Mouse (Mus musculus) macrophage (primary cell): ENCODE data around the gene Fblim1. TPM values are rescaled to one million over a fixed set of nuclear protein-coding genes. Genes with fewer than 3 reads are reported as not detected.
A peak's percentile ranks its signal among the peaks of the same experiment; 100 is the strongest.

ENCODE experiments used
- H3K27ac ChIP-seq: fragments of 350-480 bp; formaldehyde crosslinking; 2 replicates; pipeline ENCODE4 v1.9.0; 2021
- H3K36me3 ChIP-seq: fragments of 350-480 bp; formaldehyde crosslinking; 2 replicates; pipeline ENCODE4 v1.9.0; 2021; ENCODE audit errors: inconsistent target
- H3K4me3 ChIP-seq: fragments of 350-480 bp; formaldehyde crosslinking; 2 replicates; pipeline ENCODE4 v1.9.0; 2021; ENCODE audit errors: inconsistent target
- H3K79me2 ChIP-seq: fragments of 350-480 bp; formaldehyde crosslinking; 2 replicates; pipeline ENCODE4 v1.9.0; 2021; ENCODE audit errors: inconsistent target
- WGBS: methylation state at CpG from one replicate; pipeline ENCODE4 v1.1.7; 2026; ENCODE audit warnings: inconsistent platforms; ENCODE audit not compliant: missing documents; 5-methylcytosine and 5-hydroxymethylcytosine counted together
- polyA plus RNA-seq: library from polyadenylated mRNA; stranded (reverse); fragments of 250-400 nt; gene quantifications from 3 replicates; pipeline ENCODE4 v1.2.4, GENCODE M21; 2018; ENCODE audit warnings: inconsistent platforms
- total RNA-seq, 78 experiments: library from RNA; depleted of rRNA; stranded (reverse); fragments of 250-400 nt; gene quantifications; 1 replicate in 9 of 78; 2 replicates in 24 of 78; 3 replicates in 43 of 78; 4 replicates in 2 of 78; pipeline ENCODE4 v1.2.4; 2018; ENCODE audit warnings: inconsistent platforms in 56 of 78

The Fblim1 gene
- total RNA-seq (2018; cell fraction: chromatin; rRNA removed): 100 to 1,000 TPM in 9 of 26 experiments, 10 to 100 TPM in 16, 1 to 10 TPM in 1; 9.8 to 227 (median 60.4) TPM
- 100 to 1,000 TPM in 25 of 26 experiments, 10 to 100 TPM in 1; 90.3 to 218 (median 142) TPM for total RNA-seq (2018; cell fraction: cytosol; rRNA removed)
- total RNA-seq (2018; cell fraction: nucleus; rRNA removed): 100 to 1,000 TPM in 10 of 26 experiments, 10 to 100 TPM in 16; 20.4 to 193 (median 83.3) TPM
- 107 to 177 TPM (median 134 TPM) in 3 replicates for polyA plus RNA-seq

DNA sequence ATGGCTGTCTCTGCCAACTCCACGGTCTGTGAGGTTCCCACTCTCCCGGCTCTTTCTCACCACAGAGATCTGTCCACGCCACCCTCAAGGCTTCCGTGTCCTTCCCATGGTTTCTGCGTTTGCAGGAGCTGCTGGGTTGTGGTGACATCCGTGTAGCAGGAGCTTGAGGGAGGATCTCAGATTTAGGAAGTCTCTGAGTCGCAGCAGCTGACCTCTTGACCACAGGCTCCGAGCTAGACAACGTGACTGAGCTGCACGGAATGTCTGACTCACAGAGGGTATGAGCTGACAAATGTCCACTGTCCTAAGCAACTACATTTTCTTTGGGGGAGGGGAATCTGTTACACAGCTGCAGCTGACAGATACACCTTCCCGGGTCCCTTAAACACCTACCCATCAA, at the start of gene Fblim1:
Gene Fblim1, minus strand, starts transcription at position 236 of the 400 bp plus-strand sequence.
- Histone ChIP-seq H3K27ac (peak within 1 kb of the TSS; percentile 99), H3K79me2 (peaks cover 50% of the 10 kb centered on the region), H3K36me3 (peaks cover 18% of the 10 kb centered on the region; the same call in 1 of the 2 replicates), H3K4me3 (peak within 1 kb of the TSS; percentile 83)
- 20% methylated on average over 10 of the region's 11 CpGs for WGBS

DNA sequence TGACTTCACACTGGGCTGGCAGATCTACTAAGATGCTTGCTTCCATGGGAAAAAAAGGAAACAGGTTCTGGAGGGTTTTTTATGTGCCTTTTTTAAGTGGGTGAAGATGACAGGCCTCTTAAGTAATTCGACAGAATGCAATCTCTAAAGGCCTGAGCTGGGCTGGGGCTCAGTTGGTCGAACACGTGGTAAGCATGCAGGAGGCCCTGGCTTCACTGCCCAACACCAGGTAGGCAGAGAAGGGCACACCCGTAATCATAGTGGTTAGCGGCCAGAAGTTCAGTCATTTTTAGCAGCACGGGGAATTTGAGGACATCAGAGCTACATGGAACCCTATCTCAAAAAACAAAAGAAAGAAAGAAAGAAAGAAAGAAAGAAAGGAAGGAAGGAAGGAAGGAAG, 48.6 kb upstream of the Fblim1 start:
- WGBS: 96% methylated on average over 6 of the region's 6 CpGs
- H3K79me2 ChIP-seq: peaks cover 97% of the 10 kb centered on the region
- H3K36me3 ChIP-seq: peaks cover 49% of the 10 kb centered on the region
- no peak overlapping the region for H3K27ac ChIP-seq
- no peak overlapping the region for H3K4me3 ChIP-seq

DNA sequence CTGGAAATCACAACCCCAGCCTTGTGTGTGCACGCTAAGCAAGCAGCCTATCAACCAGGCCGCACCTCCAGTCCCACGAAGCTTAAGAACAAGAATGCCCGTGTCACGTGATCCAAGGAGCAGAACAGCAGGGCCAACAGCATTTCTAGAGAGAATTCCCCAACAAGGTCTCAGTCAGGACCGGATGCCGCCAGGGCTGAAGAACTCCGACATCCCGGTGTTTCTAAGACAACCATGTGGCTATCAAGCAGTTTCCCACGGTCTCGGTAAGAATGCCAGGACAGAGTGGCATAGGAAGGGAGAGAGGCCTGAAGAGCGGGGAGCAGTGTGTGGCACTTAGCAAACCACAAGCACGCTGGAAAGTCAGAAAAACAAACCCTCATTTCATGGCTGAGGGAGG, 47.9 kb upstream of the Fblim1 start:
- Histone ChIP-seq H3K79me2 (peaks cover 97% of the 10 kb centered on the region), H3K27ac (no peak overlapping the region), H3K4me3 (no peak overlapping the region), H3K36me3 (peaks cover 56% of the 10 kb centered on the region)
- 89% methylated on average over 8 of the region's 13 CpGs for WGBS

DNA sequence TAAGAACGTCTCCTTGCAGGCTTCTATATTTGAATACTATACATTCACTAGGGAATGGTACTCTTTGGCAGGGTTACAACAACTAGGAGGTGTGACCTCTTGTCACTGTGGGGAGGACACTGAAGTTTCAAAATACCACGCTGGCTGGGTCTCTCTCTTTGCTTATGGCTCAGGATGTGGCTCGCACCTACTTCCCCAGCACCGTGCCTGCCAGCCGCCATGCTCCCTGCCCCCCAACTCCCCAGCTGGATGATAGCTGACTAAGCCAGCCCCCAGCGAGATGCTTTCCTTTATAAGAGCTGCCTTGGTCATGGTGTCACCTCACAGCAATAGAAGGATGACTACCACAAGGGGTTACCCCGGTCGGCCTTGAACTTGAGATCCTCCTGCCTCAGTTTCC, 47.1 kb upstream of the Fblim1 start:
- Histone ChIP-seq H3K4me3 (no peak overlapping the region), H3K36me3 (peaks cover 63% of the 10 kb centered on the region), H3K79me2 (peaks cover 97% of the 10 kb centered on the region), H3K27ac (no peak overlapping the region)
- 39% methylated on average over 8 of the region's 8 CpGs for WGBS

DNA sequence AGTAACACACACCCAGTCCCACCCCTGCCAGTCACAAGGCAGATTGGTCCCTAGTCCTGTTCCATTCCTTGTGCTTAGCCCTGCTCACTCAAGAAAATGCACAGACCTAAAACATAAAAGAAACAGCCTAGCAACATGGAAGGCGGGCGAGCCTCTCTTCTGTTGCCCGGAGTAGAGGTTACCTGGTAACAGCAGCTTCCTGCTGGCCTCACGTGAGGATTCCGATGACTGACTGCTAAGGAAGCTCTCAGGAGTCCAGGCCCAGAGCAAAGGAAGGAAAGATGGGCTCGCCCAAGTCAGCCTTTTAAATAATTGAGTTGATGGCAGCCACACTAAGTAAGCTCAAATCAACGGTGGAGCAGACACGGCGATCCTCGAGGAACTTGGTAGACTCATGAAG, 46.0 kb upstream of the Fblim1 start:
- H3K27ac ChIP-seq: no peak overlapping the region
- H3K36me3 ChIP-seq: peaks cover 55% of the 10 kb centered on the region
- H3K79me2 ChIP-seq: peaks cover 97% of the 10 kb centered on the region
- no peak overlapping the region for H3K4me3 ChIP-seq
- WGBS: 92% methylated on average over 8 of the region's 10 CpGs

DNA sequence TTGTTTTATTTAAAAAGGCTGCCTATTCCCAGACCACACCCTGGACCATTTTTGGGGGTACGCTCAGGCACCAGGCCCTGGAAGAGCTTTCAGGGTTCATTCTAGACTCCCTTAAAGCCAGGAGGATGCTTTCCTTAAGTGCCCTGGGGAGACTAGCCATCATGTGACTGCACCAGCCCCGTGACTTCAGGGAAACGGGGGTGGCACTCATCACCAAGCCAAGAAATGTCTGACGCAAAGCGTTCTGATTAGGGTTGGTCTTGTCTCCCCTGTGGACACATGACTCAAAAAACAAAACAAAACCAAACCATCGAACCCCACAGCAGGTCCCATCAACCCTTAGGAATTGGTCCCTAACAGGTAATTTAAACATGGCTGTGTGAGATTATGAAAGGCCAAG, 45.4 kb upstream of the Fblim1 start:
- Histone ChIP-seq H3K79me2 (peaks cover 97% of the 10 kb centered on the region), H3K36me3 (peaks cover 54% of the 10 kb centered on the region), H3K27ac (no peak overlapping the region), H3K4me3 (no peak overlapping the region)
- 96% methylated on average over 6 of the region's 6 CpGs for WGBS

DNA sequence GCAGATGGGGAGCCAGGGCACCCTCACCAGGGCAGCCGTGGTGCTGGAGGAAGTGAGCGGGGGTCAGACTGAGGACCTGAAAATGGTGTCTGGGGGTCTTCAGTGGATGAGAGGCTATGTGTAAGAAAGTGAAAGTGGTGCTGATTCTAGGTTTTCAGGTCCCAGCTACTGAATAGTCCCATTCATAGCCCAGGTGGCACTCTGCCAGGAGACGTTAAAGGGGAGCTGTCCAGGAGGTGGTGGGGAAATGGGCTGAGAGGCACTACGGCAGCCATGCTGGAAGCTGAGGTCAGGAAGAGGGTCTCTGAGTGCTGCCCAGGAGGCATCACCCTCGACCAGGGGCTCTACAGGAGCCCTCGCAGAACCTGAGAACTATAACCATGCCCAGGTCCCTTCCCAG, 43.3 kb upstream of the Fblim1 start:
- 83% methylated on average over 6 of the region's 6 CpGs for WGBS
- peaks cover 56% of the 10 kb centered on the region for H3K36me3 ChIP-seq
- H3K79me2 ChIP-seq: peaks cover 100% of the 10 kb centered on the region
- H3K27ac ChIP-seq: no peak overlapping the region
- no peak overlapping the region for H3K4me3 ChIP-seq

DNA sequence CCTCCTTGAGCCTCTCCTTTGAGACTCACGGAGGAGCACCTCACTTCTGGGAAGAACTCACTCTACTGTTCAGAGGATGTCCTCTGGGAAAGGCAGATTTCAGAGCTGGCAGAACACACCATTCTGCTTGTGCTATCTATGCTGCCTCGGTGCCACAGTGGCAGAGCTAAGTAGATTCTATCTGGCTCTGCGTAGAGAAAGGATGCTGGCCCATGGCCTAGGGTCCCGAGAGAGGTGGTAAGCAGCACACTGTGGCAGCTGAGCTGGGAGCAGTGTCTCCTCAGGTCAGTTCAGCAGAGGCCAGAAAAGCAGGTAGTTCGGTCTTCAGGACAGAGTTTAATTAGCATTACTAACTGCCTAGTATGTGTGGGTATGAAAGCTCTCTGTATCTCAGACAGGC, 42.4 kb upstream of the Fblim1 start:
- WGBS: 98% methylated on average over 5 of the region's 5 CpGs
- Histone ChIP-seq H3K79me2 (peaks cover 100% of the 10 kb centered on the region), H3K36me3 (peaks cover 47% of the 10 kb centered on the region), H3K4me3 (no peak overlapping the region), H3K27ac (no peak overlapping the region)

DNA sequence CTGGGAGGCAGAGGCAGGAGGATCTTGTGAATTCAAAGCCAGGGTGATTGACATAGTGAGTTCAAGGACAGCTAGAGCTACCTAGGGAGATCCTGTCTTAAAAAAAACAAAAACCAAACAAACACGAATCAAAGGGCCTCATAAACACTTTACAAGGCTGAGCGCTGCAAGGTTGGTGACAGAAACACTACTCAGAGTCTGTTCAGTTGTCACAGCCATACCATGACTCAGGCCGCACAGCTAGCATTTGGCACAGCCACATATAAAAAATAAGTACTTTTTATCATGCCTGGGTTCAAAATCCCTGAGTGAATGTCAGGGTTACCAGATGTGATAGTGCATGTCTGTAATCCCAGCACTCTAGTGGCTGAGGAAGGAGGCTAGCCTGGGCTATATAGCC, 41.3 kb upstream of the Fblim1 start:
- peak overlapping the region; percentile 52; the same call in 1 of the 2 replicates for H3K27ac ChIP-seq
- WGBS: 100% methylated on average over 3 of the region's 3 CpGs

DNA sequence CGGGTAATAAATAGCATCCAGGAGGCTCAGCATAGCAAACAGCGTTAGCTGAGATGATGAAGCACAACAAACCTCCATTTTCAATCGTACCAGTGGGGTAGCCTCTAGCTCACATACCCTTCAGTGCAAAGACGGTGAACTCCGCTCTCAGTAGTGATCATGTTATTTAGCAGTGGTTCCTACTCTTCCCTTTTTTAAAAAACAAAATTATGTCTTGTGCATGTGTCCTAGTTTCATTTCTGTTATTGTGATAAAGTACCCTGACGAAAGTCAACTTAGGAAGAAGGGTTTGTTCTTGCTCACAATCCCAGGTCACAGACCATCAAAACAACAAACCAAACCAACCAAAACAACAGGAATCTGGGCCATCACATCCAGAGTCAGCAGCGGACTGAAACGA, 40.1 kb upstream of the Fblim1 start:
- H3K4me3 ChIP-seq: no peak overlapping the region
- peak overlapping the region; percentile 52 for H3K27ac ChIP-seq
- peaks cover 48% of the 10 kb centered on the region for H3K36me3 ChIP-seq
- H3K79me2 ChIP-seq: peaks cover 100% of the 10 kb centered on the region
- 62% methylated on average over 8 of the region's 8 CpGs for WGBS

More for the DNA sequence above, 41.3 kb upstream of the Fblim1 start:
- Histone ChIP-seq H3K36me3 (peaks cover 47% of the 10 kb centered on the region), H3K79me2 (peaks cover 100% of the 10 kb centered on the region), H3K4me3 (no peak overlapping the region)

DNA sequence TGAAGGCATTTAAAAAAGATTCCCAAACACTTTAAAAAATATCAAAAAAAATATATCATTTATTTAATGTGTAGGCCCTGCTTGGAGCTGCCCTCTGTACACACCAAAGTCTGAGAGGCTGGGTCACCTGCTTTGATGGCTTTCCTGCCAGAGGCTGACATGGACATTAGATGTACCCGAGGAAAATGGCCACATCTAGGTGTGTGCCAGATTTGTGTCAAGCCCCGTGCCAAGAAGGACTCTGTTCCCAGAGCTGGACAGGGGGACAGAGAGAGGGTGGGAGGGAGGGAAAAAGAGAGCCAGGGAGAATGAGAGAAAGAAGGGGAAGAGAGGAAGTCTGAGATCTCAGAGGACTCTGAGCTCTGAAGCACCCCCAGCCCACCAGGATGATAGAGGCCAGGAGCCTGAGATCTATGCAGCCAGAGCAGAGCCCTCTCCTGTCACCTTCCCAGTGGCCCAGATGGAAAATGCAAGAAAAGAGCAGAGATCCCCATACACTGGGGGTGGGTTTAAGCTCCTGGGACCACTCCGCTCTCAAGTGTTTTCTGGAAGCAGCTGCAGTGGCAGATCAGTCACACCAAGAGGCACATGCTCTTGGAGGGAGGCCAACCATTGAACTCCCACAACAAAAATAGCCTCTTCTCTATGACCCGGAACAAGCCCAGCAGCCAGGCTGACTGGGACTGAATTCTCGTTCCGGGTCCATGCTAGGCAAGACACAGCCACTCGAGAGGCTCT, 37.4 kb upstream of the Fblim1 start:
- 61% methylated on average over 7 of the region's 7 CpGs for WGBS

DNA sequence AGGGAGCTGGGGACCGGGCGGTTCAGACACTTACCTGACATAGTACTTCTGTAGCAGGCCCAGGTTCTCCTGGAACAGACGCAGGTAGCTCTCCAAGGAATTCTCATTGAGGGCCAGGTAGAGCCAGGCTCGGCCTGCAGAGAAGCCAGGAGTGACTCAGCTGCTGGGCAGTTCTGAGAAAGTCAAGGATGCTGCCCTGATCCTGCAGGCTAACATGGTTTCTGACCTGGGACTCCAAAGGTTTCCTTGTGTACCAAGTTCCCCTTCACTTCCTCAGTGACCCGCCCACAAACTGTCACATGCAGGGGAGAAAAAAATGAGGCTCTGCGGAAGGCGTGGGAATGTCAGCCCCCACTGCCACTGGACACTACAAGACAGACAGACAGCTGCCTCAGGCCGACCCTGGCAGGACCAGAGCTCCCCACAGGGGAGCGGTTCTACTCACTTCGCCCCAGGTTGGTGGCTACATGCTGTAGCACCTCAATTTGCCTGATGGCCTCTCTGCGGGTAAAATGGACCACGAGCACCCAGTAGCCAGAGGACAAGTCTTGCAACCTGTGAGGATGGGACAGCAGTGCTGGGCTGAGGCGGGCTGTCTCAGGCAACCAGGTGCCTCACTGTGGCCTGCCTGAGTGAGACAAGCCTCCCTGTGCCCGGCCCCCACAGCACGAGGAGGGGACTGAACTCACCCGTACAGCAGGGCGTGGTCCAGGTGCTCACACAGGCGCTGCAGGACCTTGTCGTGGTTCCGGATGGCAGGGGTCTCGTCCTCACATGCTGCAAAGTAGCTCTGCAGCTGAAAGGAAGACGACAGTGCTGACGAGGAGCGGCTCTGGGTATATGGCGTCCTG, 36.3 kb upstream of the Fblim1 start:
- peaks cover 54% of the 10 kb centered on the region for H3K36me3 ChIP-seq
- H3K27ac ChIP-seq: no peak overlapping the region
- peaks cover 84% of the 10 kb centered on the region for H3K79me2 ChIP-seq
- no peak overlapping the region for H3K4me3 ChIP-seq
- WGBS: 93% methylated on average over 25 of the region's 25 CpGs

More for the DNA sequence above, 37.4 kb upstream of the Fblim1 start:
- peaks cover 45% of the 10 kb centered on the region for H3K36me3 ChIP-seq
- H3K79me2 ChIP-seq: peaks cover 95% of the 10 kb centered on the region
- H3K27ac ChIP-seq: peak overlapping the region; percentile 57
- no peak overlapping the region for H3K4me3 ChIP-seq

DNA sequence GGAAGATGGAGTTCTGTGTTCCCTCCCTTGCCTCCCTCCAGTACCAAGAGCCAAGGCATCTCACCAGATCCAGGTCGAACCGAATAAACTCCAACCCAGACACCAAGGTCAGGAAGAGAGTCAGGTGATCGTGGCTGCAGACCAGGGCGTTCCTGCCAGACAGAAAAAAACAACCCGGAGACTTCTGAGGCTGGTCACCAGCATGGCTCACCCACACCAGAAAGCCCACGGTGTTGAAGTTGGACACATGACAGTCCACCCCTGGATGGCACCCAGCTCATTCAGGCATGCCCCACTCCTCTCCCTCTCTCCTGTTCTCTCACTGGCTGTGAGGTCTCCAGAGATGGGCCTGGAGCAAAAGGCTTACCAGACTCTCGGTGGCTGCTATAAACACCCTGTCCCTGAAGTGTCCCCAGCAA, 35.5 kb upstream of the Fblim1 start:
- no peak overlapping the region for H3K27ac ChIP-seq
- peaks cover 76% of the 10 kb centered on the region for H3K79me2 ChIP-seq
- peaks cover 62% of the 10 kb centered on the region for H3K36me3 ChIP-seq
- WGBS: 86% methylated on average over 7 of the region's 7 CpGs
- no peak overlapping the region for H3K4me3 ChIP-seq

DNA sequence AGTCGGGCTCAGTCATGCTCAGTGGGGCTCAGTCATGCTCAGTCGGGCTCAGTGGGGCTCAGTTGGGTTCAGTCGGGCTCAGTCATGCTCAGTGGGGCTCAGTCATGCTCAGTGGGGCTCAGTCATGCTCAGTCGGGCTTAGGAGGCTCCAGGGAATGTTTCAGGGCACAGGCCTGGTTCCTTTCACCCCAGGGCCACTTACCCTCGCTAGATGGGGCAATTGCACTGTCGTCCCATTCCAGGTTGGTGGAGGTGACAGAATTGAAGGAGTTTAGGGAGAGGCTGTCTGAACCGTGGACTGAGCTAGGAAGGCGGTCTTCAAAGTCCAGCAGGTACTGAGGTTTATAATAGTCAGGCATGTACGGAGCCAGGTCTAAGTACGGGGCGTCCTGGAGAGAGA, 33.6 kb upstream of the Fblim1 start:
- Histone ChIP-seq H3K27ac (no peak overlapping the region), H3K4me3 (no peak overlapping the region), H3K79me2 (peaks cover 71% of the 10 kb centered on the region), H3K36me3 (peaks cover 81% of the 10 kb centered on the region)
- 87% methylated on average over 8 of the region's 11 CpGs for WGBS
